Mouse (Mus musculus): Measurements from ENCODE around the gene Snrnp70.

The Snrnp70 gene

DNA sequence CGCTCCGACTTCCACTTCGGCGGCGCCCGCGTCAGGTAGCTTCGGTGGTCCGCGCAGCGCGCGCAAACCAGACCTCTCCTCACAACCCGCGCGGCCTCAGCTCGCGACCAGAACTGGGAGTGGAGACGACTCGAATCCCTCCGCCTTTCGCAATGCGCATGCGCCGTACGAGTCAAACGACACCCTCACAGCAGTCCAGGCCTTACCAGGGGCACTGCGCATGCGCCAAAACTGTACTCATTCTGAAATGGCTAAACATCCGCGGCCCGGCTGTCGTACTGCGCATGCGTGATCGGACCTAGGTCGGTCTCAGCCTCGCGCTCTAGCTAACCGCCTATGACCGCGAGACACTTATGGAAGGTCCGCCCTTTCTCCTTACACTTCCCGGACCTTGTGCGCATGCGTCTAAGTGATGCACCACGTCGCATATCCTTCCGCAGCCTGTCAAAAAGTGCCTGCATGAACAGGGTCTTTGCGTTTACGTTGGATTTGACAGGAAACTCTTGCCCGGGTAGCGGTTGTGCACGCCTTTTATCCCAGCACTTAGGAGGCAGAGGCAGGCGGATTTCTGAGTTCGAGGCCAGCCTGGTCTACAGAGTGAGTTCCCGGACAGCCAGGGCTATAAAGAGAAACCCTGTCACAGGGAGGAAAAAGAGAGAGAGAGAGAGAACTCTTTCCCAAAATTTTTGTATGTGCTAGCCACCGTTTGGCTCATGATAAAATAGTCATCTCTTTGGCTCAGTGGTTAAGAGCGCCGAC lies at the start of gene Snrnp70:
Gene Snrnp70 (minus strand): TSS at position 165 of the 759 bp plus-strand sequence.
- peak; percentile 100 for DNase-seq (ENCODE audit: low spot score in 2 of 2)

DNA sequence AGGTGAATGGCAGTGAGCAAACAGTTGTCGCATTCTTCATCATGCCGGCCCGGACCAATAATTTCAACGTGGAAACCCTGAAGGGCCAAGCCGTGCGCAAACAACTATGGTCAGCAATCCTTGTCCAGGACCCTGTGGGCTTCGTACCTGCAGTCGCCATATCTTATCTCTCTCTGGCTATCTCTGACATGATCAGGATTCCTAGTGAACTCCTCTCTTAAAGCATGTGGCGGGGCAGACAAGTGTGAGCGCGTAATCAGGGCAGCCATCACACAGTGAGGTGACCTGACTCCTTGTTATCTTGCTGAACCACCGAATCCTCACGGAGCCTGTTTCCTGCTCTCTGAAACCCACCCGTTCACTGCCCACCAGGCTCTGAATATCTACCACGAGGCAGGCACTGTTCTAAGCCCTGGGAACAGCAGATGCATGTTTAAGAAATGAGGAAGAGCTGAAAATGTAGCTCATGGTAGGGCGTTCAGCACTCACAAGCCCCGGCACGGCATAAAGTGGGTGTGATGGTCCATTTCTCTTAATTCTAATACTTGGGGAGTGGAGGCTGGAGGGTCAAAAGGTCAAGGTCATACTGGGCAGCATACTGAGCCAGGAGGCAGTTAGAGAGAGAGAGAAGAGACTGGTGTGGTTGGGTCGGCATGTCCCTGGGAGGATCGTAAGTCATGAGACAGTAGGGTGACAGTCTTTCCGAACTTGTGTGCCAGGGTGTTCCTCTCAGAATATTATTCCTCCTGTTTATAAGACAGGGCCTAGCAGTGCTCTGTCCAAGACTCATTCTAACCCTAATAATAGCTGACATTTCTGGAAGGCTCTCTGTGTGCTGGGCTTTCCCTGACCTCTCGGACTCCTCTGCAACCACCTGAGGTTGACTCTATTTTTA lies 48.2 kb upstream of the Snrnp70 start:
- peak in 1 of 2 experiments; percentile 13 for DNase-seq (ENCODE audit: low spot score in 2 of 2)

DNA sequence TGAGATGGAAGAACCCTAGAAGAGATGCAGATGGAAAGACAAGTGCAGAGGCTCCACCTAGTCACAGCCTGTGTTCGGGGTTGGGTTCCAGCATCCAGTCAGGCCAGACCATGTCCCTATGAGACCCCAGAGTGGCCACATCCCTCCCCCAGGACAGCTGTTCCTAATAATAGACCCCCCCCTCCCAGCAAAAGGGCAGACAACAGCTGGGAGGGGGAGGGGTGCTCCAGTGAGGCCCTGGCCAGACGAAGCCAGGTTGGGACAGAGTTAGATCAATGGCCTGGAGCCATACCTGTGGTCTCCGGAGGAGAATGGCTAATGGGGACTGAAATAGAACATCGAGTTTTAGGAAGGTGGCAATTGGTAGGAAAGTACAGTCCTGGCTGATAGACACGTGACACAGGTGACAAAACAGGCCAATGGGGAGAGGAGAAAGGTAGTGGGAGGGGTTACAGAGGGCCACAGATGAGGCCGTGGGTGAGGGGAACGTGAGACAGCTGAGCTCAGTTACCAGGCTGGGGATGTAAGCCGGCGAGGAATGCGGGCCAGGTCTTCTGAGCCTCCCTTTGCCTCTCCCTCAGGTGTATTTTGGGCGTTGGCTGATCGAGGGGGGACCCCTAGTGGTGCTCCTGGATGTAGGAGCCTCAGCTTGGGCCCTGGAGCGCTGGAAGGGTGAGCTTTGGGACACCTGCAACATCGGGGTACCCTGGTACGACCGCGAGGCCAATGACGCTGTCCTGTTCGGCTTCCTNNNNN lies 42.2 kb upstream of the Snrnp70 start, which contains the start of gene Ruvbl2:
Gene Ruvbl2 (minus strand): TSS at position 576 of the 756 bp plus-strand sequence.
- DNase-seq (ENCODE audit: low spot score in 2 of 2): no peak

DNA sequence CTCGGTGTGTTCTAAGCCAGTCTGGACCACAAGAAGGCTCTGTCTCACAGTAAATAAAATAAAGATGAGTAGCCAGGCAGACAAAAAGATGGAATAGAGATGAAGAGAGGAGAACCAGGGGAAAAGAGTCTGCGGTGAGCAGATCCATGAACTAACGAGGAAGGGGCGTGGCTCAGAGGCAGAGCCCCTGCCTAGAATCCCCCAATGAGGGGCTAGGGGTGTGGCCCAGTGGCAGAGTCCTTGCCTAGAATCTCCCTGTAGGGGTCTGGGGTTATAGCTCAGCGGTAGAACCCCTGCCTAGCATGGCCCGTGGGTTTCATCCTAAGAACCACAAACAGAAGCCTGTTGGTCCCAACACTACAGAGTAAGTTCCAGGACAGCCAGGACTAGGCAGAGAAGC lies 41.5 kb upstream of the Snrnp70 start:
- DNase-seq (ENCODE audit: low spot score in 2 of 2): no peak

DNA sequence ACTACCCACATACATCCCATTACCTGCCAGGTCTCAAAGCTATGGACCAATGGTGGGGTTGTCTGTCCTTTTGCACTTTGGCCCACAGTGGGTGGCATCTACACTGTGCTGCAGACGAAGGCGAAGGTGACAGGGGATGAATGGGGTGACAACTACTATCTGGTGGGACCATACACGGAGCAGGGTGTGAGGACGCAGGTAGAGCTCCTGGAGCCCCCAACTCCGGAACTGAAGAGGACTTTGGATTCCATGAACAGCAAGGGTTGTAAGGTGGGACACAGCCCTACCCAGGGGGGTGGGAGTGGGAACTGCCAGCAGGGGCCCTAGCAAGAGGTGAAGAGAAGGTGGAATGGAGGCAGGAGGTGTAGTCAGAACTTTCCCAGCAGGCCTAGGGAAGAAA lies 40.9 kb upstream of the Snrnp70 start:
- no peak for DNase-seq (ENCODE audit: low spot score in 2 of 2)

DNA sequence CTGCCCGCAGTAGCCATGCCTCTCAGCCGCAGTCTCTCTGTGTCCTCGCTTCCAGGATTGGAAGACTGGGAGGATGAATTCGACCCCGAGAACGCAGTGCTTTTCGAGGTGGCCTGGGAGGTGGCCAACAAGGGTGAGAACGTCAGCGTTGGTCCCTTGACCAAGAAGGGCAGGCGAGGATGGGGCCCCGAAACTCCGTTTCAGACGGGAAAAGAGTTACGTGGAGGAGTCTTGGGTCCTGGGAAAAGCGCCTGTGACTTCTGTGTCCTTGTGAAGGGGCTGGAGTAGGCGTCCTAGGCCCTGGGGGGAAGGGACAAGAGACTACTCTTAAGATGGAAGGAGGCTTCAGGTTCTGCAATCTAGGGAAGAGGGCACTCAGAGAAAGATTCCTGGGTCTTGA lies 39.5 kb upstream of the Snrnp70 start:
- no peak for DNase-seq (ENCODE audit: low spot score in 2 of 2)

DNA sequence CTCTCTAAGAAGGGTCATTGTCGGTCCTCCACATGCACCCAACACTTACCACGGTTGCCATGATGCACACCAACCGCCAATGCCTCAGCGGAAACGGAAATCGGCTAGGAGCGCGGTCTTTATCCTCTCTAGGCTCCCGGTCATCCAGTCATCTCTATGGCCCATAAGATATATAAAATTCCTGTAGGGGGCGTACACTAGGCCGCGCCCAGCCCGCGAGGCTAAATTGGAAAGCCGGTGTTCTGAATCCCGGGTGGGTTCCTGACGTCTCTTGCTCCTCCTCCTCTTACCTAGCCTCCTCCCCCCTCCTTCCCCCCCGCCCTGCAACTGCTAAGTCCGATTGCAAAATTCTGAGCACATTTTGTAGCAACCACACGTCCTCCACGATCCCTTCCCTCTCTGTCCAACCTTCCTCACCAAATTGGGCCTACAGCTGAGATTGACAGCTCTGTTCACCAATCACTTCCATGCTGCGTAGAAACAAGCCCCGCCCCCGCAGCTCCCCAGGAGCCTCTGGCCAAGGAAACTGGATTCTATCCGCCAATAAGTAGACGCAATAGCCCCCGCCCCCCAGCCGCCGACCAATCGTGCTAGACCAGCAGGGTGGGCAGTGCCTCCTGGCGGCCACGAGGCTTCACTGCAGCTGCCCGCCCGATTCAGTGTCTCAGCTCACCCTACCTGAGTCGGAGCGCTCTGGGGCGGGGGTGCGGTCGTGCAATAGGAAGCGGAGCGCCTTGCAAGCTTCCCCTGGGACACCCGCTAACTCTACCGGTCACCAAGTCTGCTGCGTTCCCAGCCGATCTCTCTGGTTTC lies 38.9 kb upstream of the Snrnp70 start, which contains the start of gene Gys1:
Gene Gys1 (plus strand): TSS at position 642 of the 813 bp plus-strand sequence.
- DNase-seq (ENCODE audit: low spot score in 2 of 2): peak; percentile 100

DNA sequence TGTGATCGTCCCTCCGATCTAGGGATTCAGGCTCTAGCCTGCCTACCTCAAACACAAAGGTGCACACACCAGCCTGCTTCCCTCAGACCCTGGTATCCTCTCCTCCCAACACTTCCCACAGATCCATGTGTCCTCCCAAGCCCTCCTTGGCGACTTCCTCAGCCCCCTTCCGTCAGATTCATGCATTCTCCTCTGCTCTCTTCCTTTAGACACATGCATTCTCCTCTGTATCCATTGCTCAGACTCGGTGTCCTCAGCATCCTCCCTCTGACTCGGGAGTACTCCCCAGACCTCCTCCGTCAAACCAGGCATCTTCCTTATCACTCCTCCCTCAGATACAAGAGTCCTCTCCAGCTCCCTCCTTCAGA lies 38.3 kb upstream of the Snrnp70 start:
- peak in 1 of 2 experiments; percentile 17 for DNase-seq (ENCODE audit: low spot score in 2 of 2)

DNA sequence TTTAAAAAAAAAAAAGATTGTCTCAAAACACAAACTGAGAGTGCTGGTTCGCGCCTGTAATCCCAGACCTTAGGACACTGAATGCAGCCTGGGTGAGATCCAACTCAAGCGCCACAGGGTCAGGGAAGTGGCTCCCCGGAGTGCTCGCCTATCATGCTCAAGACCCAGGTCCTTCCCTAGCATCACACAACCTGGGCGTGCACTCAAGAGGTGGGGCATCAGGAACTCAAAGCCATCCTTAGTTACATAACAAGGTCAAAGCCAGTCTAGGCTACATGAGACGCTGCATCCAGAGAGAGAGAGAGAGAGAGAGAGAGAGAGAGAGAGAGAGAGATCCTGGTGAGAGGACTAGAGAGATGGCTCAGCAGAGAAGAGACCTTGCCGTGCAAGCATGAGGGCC lies 31.0 kb upstream of the Snrnp70 start:
- no peak for DNase-seq (ENCODE audit: low spot score in 2 of 2)

DNA sequence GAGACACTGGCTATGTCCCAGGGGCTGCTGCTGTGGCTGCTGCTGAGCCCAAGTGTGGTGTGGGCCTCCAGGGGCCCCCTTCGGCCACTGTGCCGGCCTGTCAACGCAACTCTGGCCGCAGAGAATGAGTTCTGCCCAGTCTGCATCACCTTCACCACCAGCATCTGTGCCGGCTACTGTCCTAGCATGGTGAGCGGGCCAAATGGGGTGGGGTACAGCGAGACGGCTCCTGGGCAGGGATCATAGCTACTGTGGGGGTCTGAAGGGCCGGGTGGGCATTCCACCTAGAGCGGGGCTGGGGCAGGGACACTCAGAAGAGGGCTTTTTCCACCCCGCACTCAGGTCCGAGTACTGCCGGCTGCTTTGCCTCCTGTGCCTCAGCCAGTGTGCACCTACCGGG lies 25.7 kb upstream of the Snrnp70 start:
- no peak for DNase-seq (ENCODE audit: low spot score in 2 of 2)

DNA sequence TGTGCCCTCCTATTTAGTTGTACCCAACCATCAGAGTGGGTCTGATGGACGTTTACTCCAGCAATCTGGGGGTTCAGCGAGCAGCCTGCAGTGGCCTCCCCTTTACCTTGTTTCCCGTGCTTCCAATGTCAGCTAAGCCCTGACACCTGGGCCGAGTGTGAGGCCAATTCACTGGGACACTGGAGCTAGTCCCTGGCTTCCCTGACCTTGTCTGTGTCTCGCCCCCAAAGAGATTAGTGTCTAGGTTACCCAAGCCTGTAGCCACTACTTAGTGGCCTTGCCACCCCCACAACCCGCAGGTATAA lies 25.0 kb upstream of the Snrnp70 start, which contains the start of gene Lhb:
Gene Lhb (plus strand): TSS at position 206 of the 305 bp plus-strand sequence.
- DNase-seq (ENCODE audit: low spot score in 2 of 2): no peak

DNA sequence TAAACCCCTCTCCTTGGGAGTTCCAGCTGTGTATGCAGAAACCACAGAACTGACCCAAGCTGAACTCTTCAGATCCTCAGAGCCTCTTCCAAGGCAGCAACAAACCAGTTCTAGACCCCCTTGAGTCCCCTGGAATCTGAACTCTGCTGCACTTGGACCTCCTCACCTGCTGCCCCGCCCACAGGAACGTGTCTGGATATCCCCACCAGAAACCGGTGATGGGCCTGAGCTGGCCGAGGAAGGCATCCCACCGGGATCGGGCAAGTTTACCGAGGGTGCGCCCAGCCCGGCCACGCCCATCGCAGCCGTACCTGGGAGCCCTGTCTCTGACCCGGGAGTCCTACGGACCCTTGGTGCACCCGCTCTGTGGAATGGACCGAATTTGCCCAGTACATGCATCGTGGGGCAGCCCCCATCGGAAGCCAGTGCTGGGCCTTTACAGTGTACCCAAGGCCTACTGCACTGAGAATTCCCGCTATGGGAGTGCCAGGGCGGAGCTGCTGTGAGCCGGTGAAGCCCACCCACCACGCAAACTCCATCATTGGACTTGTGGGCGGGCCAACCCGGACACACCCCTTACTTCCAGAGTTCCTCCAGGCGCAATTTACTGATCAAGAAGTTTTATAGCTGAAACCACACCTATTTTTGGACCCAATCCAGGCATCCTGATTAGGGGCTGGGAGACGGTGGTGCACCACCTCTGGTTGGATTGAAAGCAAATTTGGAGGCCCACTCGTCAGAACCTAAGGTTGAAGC lies 24.5 kb upstream of the Snrnp70 start:
- no peak for DNase-seq (ENCODE audit: low spot score in 2 of 2)

DNA sequence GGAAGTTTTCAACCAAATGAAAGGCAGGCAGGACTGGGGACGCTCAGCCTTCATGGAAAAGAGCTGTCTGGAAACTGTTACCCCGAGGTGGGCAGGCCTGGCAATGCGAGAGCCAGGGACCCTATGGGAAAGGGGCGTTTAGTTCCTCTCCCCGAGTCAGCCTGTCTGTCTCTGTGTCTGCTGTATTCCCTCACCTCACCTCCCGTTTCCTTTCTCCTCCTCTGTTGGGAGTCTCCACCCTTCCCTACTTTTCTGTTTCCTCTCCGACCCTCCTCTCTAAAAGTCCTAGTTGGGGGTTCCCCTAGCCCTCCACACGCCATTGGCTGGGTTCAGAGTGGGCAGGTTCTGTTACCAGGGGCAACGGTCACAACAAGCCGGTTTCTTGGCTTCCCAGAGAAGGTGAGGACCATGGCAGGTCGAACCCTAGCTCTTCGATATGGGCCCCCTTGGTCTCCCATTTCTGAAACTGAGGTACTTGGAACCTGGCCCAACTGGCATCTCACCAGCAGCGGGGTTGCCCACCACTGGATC lies 22.5 kb upstream of the Snrnp70 start:
- DNase-seq (ENCODE audit: low spot score in 2 of 2): no peak

DNA sequence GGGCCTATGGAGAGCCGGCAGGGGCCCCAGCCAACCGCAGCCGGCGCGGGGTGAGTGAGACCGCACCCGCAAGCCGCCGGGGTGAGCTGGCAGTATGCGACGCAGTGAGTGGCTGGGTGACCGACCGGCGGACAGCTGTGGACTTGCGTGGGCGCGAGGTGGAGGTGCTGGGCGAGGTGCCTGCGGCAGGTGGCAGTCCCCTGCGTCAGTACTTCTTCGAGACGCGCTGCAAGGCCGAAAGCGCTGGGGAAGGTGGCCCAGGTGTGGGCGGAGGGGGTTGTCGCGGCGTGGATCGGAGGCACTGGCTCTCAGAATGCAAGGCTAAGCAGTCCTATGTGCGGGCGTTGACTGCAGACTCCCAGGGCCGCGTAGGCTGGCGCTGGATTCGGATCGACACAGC lies 20.1 kb upstream of the Snrnp70 start:
- DNase-seq (ENCODE audit: low spot score in 2 of 2): no peak

DNA sequence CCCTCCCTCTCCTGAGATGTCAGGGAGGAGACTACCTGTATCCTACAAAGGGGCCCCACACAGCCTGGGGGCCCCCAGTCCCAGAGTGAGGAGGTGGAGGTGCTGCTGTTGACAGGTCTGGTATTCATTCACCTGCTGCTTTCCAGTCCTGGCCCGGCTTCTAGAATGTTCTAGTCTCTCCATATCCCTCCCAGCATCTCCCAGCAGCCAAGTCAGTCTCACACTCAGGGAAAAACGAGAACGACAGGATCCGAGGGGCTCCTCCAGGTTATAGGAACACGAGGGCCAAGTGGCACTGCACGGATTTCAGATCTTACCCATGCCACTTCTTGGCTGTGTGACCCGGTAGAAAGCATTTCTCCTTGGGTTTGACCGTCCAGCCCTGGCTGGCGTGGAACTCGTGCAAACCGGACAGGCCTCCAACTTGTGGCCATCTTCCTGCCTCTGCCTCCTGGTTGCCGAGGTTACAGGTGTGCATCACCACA lies 19.2 kb upstream of the Snrnp70 start:
- no peak for DNase-seq (ENCODE audit: low spot score in 2 of 2)

DNA sequence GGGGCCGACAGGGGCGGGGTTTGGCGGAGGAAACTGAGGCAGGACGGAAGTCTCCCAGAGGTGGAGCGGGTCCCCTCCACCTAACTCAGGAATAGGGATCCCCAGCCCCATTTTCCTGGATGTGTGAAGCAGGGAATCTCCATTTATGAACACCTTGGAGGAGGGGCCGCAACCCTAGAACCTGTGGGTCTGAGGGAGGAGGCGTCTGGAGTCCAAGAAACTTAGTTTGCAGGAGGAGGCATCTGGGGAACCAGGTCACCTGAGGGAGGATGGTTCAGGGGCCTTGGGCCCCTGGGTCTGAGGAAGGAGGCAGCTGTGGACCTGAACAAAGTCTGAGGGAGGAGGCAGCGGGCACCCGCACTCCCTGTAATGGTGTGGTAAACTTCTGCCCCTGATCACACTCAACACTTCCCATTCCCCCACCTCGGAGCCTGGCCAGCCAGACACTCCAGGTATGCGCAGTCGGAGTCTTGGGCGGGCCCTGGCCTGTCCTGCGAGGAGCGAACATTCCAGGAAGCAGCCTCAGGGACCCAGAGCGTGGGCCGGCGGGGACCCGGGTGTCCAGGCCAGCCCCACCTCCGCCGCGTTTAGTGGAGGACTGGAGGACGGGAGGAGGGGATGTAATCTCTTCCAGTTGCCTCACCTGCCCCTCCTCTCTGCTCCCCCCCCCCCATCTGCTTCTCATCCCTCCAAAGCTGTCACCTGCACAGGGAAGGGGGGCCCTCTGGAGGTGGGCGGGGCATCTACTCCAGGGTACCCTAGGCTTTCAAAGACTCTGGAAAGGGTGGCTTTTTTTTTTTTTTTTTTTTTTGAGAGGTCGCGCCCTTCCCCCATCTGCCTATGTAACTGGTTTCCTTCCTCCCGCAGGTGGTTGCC lies 18.6 kb upstream of the Snrnp70 start:
- DNase-seq (ENCODE audit: low spot score in 2 of 2): no peak

DNA sequence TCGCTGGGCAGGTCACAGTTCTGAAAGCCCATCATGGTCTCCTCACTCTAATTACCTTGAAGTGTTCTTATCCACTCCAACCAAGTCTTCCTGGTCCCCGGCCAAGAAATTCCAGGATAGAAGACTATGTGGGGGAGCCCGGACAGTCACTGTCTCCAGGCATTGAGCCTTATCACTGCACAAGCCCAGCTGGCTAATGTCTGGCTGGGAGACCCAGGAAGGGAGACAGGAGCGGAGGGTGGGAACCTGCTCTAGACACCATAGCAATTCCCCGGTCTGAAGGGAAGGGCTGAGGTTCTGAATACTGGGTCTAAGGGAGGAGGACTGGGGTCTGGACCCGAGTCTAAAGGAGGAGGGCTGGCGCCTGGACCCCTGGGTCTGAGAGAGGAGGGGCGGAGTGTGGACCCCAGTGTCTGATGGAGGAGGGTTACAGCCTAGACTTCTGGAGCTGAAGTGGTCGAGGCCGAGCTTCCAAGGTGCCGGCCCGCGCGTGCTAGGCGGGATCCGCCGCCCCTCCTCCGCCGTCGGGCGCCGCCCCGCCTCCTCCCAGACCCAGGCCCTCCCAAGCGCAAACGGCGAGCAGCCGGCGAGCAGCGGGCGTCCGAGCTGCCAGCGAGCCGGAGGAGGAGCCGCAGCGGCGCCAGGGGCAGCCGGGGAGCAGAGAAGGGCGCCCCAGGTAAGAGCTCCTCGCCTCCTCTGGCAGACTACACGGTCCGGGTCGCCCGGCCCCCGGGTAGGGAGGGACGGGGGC lies 17.7 kb upstream of the Snrnp70 start, which contains the start of gene Ntf5:
Gene Ntf5 (plus strand): TSS at position 583 of the 751 bp plus-strand sequence.
- no peak for DNase-seq (ENCODE audit: low spot score in 2 of 2)

DNA sequence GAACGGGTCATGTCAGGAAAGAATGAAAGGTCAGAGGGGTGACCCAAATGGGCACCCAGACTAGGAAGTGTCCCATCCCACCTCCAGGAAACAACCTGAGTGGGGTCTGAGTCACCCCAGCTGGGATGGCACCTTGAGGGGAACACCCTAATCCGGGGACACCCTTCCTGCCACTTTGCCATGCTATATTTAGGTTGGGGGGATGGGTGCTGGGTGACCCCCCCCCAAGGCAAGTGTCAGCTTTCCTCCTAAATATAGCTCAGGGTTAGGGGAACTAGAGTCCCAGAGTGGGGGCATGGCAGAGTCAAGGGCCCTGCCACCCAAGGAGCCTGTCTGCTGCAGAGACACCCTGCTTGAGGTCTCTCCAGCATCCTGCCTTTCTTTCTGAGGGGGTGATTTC lies 16.9 kb upstream of the Snrnp70 start:
- no peak for DNase-seq (ENCODE audit: low spot score in 2 of 2)

Measured in cerebellum, postnatal 4 days (tissue).